Mouse (Mus musculus): ENCODE results near the gene Rapgef4.

Rapgef4 gene

GRCm38 (mm10) chr2:71967855-71968254 lies 13.2 kb upstream of the Rapgef4 start:
- DNase-seq (ENCODE audit: low read depth, low spot score), result no peak
- H3K27me3 ChIP-seq (ENCODE audit: control insufficient read depth, insufficient read depth, low read length, poor library complexity, severe bottlenecking), result no peaks in the 10 kb centered on the region; the same call in 1 of the 2 replicates
- H3K36me3 ChIP-seq (ENCODE audit: control insufficient read depth, insufficient read depth, low read length, poor library complexity, severe bottlenecking), result no peaks in the 10 kb centered on the region

- H3K27me3 ChIP-seq (ENCODE audit: control insufficient read depth, insufficient read depth, low read length, poor library complexity, severe bottlenecking), result no peaks in the 10 kb centered on the region; the same call in 1 of the 2 replicates
- DNase-seq (ENCODE audit: low read depth, low spot score), result no peak
- no peaks in the 10 kb centered on the region for H3K36me3 ChIP-seq (ENCODE audit: control insufficient read depth, insufficient read depth, low read length, poor library complexity, severe bottlenecking)
These were observed 7.4 kb upstream of the Rapgef4 start for GRCm38 (mm10) chr2:71973646-71974045.

GRCm38 (mm10) chr2:71974143-71974846 lies 6.7 kb upstream of the Rapgef4 start:
- no peak for DNase-seq (ENCODE audit: low read depth, low spot score)
- Histone ChIP-seq H3K27me3 (ENCODE audit: control insufficient read depth, insufficient read depth, low read length, poor library complexity, severe bottlenecking) (no peaks in the 10 kb centered on the region; the same call in 1 of the 2 replicates), H3K36me3 (ENCODE audit: control insufficient read depth, insufficient read depth, low read length, poor library complexity, severe bottlenecking) (no peaks in the 10 kb centered on the region)

- Histone ChIP-seq H3K36me3 (ENCODE audit: control insufficient read depth, insufficient read depth, low read length, poor library complexity, severe bottlenecking) (no peaks in the 10 kb centered on the region), H3K27me3 (ENCODE audit: control insufficient read depth, insufficient read depth, low read length, poor library complexity, severe bottlenecking) (no peaks in the 10 kb centered on the region)
- no peak for DNase-seq (ENCODE audit: low read depth, low spot score)
These were observed 1.1 kb upstream of the Rapgef4 start for GRCm38 (mm10) chr2:71979981-71980380.

- no peak for DNase-seq (ENCODE audit: low read depth, low spot score)
- Histone ChIP-seq H3K27me3 (ENCODE audit: control insufficient read depth, insufficient read depth, low read length, poor library complexity, severe bottlenecking) (no peaks in the 10 kb centered on the region), H3K36me3 (ENCODE audit: control insufficient read depth, insufficient read depth, low read length, poor library complexity, severe bottlenecking) (no peaks in the 10 kb centered on the region)
These were observed 357 bp downstream of the Rapgef4 start for GRCm38 (mm10) chr2:71981343-71981851.

GRCm38 (mm10) chr2:71981896-71982295 lies 856 bp downstream of the Rapgef4 start:
- Histone ChIP-seq H3K27me3 (ENCODE audit: control insufficient read depth, insufficient read depth, low read length, poor library complexity, severe bottlenecking) (no peaks in the 10 kb centered on the region), H3K36me3 (ENCODE audit: control insufficient read depth, insufficient read depth, low read length, poor library complexity, severe bottlenecking) (no peaks in the 10 kb centered on the region)
- DNase-seq (ENCODE audit: low read depth, low spot score), result no peak

- Histone ChIP-seq H3K27me3 (ENCODE audit: control insufficient read depth, insufficient read depth, low read length, poor library complexity, severe bottlenecking) (no peaks in the 10 kb centered on the region), H3K36me3 (ENCODE audit: control insufficient read depth, insufficient read depth, low read length, poor library complexity, severe bottlenecking) (no peaks in the 10 kb centered on the region)
- no peak for DNase-seq (ENCODE audit: low read depth, low spot score)
These were observed 2.0 kb downstream of the Rapgef4 start for GRCm38 (mm10) chr2:71982868-71983597.

GRCm38 (mm10) chr2:71985730-71986129 lies 4.7 kb downstream of the Rapgef4 start:
- DNase-seq (ENCODE audit: low read depth, low spot score), result no peak
- Histone ChIP-seq H3K36me3 (ENCODE audit: control insufficient read depth, insufficient read depth, low read length, poor library complexity, severe bottlenecking) (no peaks in the 10 kb centered on the region), H3K27me3 (ENCODE audit: control insufficient read depth, insufficient read depth, low read length, poor library complexity, severe bottlenecking) (no peaks in the 10 kb centered on the region)

- H3K27me3 ChIP-seq (ENCODE audit: control insufficient read depth, insufficient read depth, low read length, poor library complexity, severe bottlenecking), result no peaks in the 10 kb centered on the region
- DNase-seq (ENCODE audit: low read depth, low spot score), result no peak
These were observed 5.3 kb downstream of the Rapgef4 start for GRCm38 (mm10) chr2:71986276-71986848.

GRCm38 (mm10) chr2:71988572-71988971 lies 7.5 kb downstream of the Rapgef4 start:
- DNase-seq (ENCODE audit: low read depth, low spot score), result no peak
- no peaks in the 10 kb centered on the region for H3K36me3 ChIP-seq (ENCODE audit: control insufficient read depth, insufficient read depth, low read length, poor library complexity, severe bottlenecking)
- H3K27me3 ChIP-seq (ENCODE audit: control insufficient read depth, insufficient read depth, low read length, poor library complexity, severe bottlenecking), result no peaks in the 10 kb centered on the region

More at GRCm38 (mm10) chr2:71986276-71986848, 5.3 kb downstream of the Rapgef4 start:
- H3K36me3 ChIP-seq (ENCODE audit: control insufficient read depth, insufficient read depth, low read length, poor library complexity, severe bottlenecking), result no peaks in the 10 kb centered on the region

- no peak for DNase-seq (ENCODE audit: low read depth, low spot score)
- Histone ChIP-seq H3K27me3 (ENCODE audit: control insufficient read depth, insufficient read depth, low read length, poor library complexity, severe bottlenecking) (no peaks in the 10 kb centered on the region; the same call in 1 of the 2 replicates), H3K36me3 (ENCODE audit: control insufficient read depth, insufficient read depth, low read length, poor library complexity, severe bottlenecking) (no peaks in the 10 kb centered on the region)
These were observed 11.1 kb downstream of the Rapgef4 start for GRCm38 (mm10) chr2:71992129-71992528.

- no peaks in the 10 kb centered on the region for H3K36me3 ChIP-seq (ENCODE audit: control insufficient read depth, insufficient read depth, low read length, poor library complexity, severe bottlenecking)
- no peak for DNase-seq (ENCODE audit: low read depth, low spot score)
- no peaks in the 10 kb centered on the region; the same call in 1 of the 2 replicates for H3K27me3 ChIP-seq (ENCODE audit: control insufficient read depth, insufficient read depth, low read length, poor library complexity, severe bottlenecking)
These were observed 12.8 kb downstream of the Rapgef4 start for GRCm38 (mm10) chr2:71993729-71994423.

GRCm38 (mm10) chr2:71998531-71998930 lies 17.5 kb downstream of the Rapgef4 start:
- no peaks in the 10 kb centered on the region; the same call in 1 of the 2 replicates for H3K27me3 ChIP-seq (ENCODE audit: control insufficient read depth, insufficient read depth, low read length, poor library complexity, severe bottlenecking)
- H3K36me3 ChIP-seq (ENCODE audit: control insufficient read depth, insufficient read depth, low read length, poor library complexity, severe bottlenecking), result no peaks in the 10 kb centered on the region
- DNase-seq (ENCODE audit: low read depth, low spot score), result no peak

- no peak for DNase-seq (ENCODE audit: low read depth, low spot score)
- Histone ChIP-seq H3K36me3 (ENCODE audit: control insufficient read depth, insufficient read depth, low read length, poor library complexity, severe bottlenecking) (no peaks in the 10 kb centered on the region), H3K27me3 (ENCODE audit: control insufficient read depth, insufficient read depth, low read length, poor library complexity, severe bottlenecking) (no peaks in the 10 kb centered on the region; the same call in 1 of the 2 replicates)
These were observed 19.1 kb downstream of the Rapgef4 start for GRCm38 (mm10) chr2:72000102-72000501.

Data from splenic B cell, adult 2 months (primary cell).